Mouse (Mus musculus) left cerebral cortex, postnatal 25 days (tissue): ENCODE results near the gene Nhsl1. TPM values are rescaled to one million over a fixed set of nuclear protein-coding genes. Genes with fewer than 3 reads are reported as not detected.
"Not testable (repeated sequence)": the region's sequence is repeated elsewhere in the genome, so short reads cannot be mapped to it uniquely, and the experiment has no call there.

Experiments
- DNase-seq, 2 experiments: peaks; one replicate each; pipeline ENCODE4 v3.0.0; 2022; ENCODE audit warnings: low spot score in 2 of 2, mixed read lengths in 1 of 2
- intact Hi-C: fragments of 180-260 bp; cut with DNase I; formaldehyde crosslinking; loops from one replicate; pipeline ENCODE4 v1.15.1; 2025
- total RNA-seq, 2 experiments: library from RNA; stranded (reverse); gene quantifications; 2 replicates each; pipeline ENCODE4 v1.2.3; 2021

The Nhsl1 gene
- total RNA-seq, 2 experiments from 2014 or later: 28.3 to 28.8 TPM

GRCm38 (mm10) chr10:18508586-18508985 lies 189.8 kb downstream of the Nhsl1 start:
- DNase-seq: peak; percentile 39 to 89
- intact Hi-C loops: no loop called here

DNA sequence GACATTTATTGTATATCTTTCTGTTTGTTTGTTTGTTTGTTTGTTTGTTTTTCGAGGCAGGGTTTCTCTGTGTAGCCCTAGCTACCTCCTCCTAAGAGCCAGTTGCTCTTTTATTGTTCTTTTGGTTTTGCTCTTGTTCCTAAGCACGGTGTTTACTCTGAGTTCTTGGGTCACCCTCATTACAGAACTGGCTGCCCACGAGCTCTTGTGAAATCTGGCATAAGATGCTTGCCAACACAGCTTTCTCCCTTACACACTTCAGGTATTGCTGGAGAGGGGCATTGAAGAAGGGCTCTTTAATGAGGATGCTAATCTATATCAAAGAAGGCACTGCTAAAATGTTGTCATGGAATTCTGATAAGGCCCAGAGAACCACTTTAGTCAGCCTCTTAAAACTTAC lies 191.9 kb downstream of the Nhsl1 start:
- intact Hi-C loops: no loop called here
- DNase-seq: no peak

GRCm38 (mm10) chr10:18511496-18511895 lies 192.7 kb downstream of the Nhsl1 start:
- intact Hi-C loops: no loop called here
- DNase-seq: no peak

- DNase-seq: no peak
- intact Hi-C loops: no loop called here
Observed at GRCm38 (mm10) chr10:18522556-18522955, 203.8 kb downstream of the Nhsl1 start.

DNA sequence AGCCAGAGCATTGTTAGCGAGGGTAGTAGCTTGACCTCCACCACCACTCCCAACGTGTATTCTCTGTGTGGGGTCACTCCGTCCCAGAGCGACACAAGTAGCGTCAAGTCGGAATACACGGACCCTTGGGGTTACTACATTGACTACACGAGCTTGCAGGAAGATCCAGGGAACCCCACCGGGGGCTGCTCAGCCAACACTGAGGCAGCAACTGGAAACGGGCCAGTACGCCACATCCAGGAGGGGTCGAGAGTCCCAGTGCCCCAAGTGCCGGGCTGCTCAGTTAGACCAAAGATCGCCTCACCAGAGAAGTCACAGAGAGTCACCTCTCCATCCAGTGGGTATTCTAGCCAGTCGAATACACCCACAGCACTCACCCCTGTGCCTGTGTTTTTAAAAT lies 206.5 kb downstream of the Nhsl1 start:
- intact Hi-C loops: loop anchor here (5.0 kb wide), 1 partner anchor 288 kb away; no protein-coding TSS in a partner anchor
- no peak for DNase-seq

- intact Hi-C loops: loop anchor here (2.0 to 5.0 kb wide), 2 partner anchors 47 to 288 kb away; no protein-coding TSS in a partner anchor
- no peak for DNase-seq
Observed at GRCm38 (mm10) chr10:18525726-18526125, 206.9 kb downstream of the Nhsl1 start.

- DNase-seq: peak; percentile 65 to 82
- intact Hi-C loops: loop anchor here (2.0 to 5.0 kb wide), 2 partner anchors 48 to 289 kb away; no protein-coding TSS in a partner anchor
Observed at GRCm38 (mm10) chr10:18526184-18526850, 207.5 kb downstream of the Nhsl1 start.

GRCm38 (mm10) chr10:18526851-18527675 lies 208.3 kb downstream of the Nhsl1 start:
- intact Hi-C loops: loop anchor here (2.0 to 5.0 kb wide), 2 partner anchors 48 to 290 kb away; no protein-coding TSS in a partner anchor
- DNase-seq: peak; percentile 41 to 48

DNA sequence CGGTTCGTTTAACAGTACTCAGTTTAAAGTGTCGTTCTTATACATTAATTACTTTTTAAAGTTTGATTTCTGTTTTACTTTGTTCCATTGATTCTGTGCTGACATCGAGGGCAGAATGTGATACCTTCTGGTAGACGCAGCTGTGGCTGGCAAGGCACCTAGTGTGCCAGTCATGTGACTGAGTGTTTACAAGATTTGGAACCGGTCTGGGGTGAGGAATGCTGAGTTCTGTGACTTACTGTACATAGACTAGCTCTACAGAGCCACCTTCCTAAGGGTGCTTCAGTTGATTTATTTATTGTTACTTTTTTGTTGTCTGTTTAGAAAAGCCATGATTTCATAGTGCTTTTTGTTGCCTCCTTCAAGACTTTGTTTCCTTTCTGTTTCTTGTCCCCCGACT lies 209.0 kb downstream of the Nhsl1 start:
- peak in 1 of 2 experiments; percentile 26 for DNase-seq

GRCm38 (mm10) chr10:18528475-18528874 lies 209.7 kb downstream of the Nhsl1 start:
- DNase-seq: peak; percentile 64 to 80
- intact Hi-C loops: loop anchor here (1.0 to 5.0 kb wide), 3 partner anchors 75 to 291 kb away; no protein-coding TSS in a partner anchor

More for the DNA sequence above, 209.0 kb downstream of the Nhsl1 start:
- intact Hi-C loops: loop anchor here (1.0 to 5.0 kb wide), 4 partner anchors 49 to 290 kb away; no protein-coding TSS in a partner anchor

DNA sequence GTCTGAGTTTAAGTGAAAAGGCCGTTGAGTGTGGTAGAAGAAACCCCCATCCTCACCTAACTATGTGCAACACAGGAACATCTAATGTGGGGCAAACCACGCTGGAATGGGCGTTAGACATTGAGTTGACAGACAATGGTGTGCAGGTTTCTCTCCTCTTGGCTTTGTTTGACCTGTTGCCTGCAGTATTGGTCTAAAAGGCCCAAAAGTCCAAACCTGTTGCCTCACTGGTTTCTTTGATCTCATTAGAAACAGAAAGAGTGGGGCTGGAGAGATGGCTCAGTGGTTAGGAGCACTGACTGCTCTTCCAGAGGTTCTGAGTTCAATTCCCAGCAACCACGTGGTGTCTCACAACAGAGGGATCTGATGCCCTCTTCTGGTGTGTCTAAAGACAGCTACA lies 210.4 kb downstream of the Nhsl1 start:
- intact Hi-C loops: loop anchor here (2.0 to 5.0 kb wide), 2 partner anchors 138 to 292 kb away; no protein-coding TSS in a partner anchor
- DNase-seq: no peak

DNA sequence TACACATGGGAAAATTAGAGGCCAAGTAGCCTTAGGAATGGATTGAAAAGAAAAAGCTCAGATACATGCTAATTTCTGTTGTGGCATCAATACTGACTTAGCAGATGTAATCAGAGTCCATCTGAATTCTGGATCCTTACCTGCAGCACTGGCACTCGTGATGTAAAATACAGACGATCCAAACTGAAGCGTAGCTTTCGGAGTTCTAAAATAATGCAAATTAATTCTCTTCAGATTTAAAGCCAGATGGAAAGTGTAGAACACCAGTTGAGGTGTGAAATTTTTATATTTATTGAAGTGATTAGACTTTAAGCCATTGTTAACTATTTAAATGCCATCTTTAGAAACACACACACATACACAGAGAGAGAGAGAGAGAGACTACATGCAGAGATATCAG lies 211.4 kb downstream of the Nhsl1 start:
- intact Hi-C loops: no loop called here
- no peak for DNase-seq

- DNase-seq: no peak
- intact Hi-C loops: no loop called here
Observed at GRCm38 (mm10) chr10:18532293-18532692, 213.5 kb downstream of the Nhsl1 start.

GRCm38 (mm10) chr10:18536889-18537288 lies 218.1 kb downstream of the Nhsl1 start:
- no peak for DNase-seq

GRCm38 (mm10) chr10:18545309-18545708 lies 226.5 kb downstream of the Nhsl1 start:
- DNase-seq: no peak
- intact Hi-C loops: loop anchor here (5.0 kb wide), 1 partner anchor 297 kb away; no protein-coding TSS in a partner anchor

More at GRCm38 (mm10) chr10:18536889-18537288, 218.1 kb downstream of the Nhsl1 start:
- intact Hi-C loops: no loop called here

- intact Hi-C loops: loop anchor here (5.0 kb wide), 1 partner anchor 296 kb away; no protein-coding TSS in a partner anchor
- peak; percentile 60 to 64 for DNase-seq
Observed at GRCm38 (mm10) chr10:18545813-18546235, 227.0 kb downstream of the Nhsl1 start, which contains the start of gene Hebp2. Hebp2 (minus strand) TSS chr10:18546076.

- DNase-seq: no peak
- intact Hi-C loops: loop anchor here (5.0 kb wide), 1 partner anchor 295 kb away; no protein-coding TSS in a partner anchor
Observed at GRCm38 (mm10) chr10:18547381-18547780, 228.6 kb downstream of the Nhsl1 start.

DNA sequence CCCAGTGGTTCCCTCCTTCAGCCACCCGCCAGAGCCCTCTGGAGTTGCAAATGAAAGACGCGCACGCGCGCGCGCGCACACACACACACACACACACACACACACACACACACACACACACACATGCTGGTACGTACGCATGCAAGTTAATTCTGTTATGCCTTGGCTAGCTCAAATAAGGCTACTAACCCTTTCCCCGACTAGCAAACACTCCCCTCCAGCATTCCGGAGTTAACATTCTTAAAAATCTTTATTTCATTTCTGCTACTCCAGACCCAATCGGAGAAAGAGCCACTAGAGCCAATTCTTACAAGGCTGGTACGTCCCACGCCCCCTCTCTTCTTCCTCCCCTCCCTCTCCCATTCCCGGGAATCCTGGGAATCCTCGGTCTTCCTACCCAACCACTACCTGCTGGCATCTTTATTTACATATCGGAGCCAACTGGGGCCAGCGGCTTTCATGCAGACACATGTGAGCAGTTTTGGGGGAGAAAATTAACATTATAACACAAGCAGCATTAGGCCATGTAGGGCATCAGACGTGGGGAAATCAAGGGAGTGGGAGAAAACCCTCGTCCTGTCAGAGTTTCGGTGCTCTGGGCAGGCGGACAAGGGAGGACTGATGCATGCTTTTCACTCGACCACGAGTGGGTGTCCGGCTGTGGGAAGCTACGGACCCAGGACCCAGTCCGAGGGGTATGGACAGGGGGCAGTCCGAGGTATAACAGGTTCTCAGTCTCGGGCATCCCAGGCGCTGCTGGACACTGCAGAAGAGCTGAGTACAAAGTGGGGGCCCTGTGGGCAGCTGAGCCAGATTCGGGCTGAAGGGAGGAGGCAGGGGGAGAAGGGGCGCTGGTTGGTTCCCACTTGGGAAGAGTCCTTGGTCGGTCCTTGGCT lies 230.8 kb downstream of the Nhsl1 start:
- peak; percentile 23 to 45 for DNase-seq
- intact Hi-C loops: loop anchor here (5.0 kb wide), 1 partner anchor 293 kb away; no protein-coding TSS in a partner anchor

DNA sequence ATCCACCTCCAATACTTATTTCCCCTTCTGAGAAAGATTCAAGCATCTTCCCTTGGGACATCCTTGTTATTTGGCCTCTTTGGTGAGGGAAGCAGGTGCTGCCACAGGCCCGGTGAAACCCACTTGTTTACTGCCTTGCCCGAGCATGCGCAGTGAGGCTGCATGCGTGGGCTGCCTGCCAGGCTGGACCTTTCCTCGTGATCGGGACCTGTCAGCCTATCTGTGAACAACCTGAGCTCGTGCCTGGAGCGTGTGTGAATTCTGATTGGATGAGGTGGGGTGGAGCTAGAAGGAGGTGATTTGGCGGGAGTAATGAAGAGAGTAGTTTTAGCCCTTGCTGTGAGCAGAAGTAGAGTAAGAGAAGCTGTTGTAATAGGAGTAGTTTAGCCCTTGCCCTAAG lies 240.3 kb downstream of the Nhsl1 start:
- intact Hi-C loops, DNase-seq: not testable (repeated sequence)
